Mouse (Mus musculus): ENCODE results near the gene 6430548M08Rik. TPM values are rescaled to one million over a fixed set of nuclear protein-coding genes. Genes with fewer than 3 reads are reported as not detected.
A peak's percentile ranks its signal among the peaks of the same experiment; 100 is the strongest.

6430548M08Rik gene
- total RNA-seq, 2 experiments from 2014 or later: 11.7 to 13.3 TPM

- intact Hi-C loops (cut with DNase I): no loop called here
- DNase-seq: no peak
Measured at GRCm38 (mm10) chr8:120133169-120133568, 19.2 kb downstream of the 6430548M08Rik start.

GRCm38 (mm10) chr8:120135687-120136086 is 21.7 kb downstream of the 6430548M08Rik start:
- DNase-seq: no peak
- intact Hi-C loops (cut with DNase I): no loop called here

- intact Hi-C loops (cut with DNase I): no loop called here
- peak; percentile 45 to 67 for DNase-seq
Measured at GRCm38 (mm10) chr8:120136618-120137017, 22.7 kb downstream of the 6430548M08Rik start.

- DNase-seq: no peak
- intact Hi-C loops (cut with DNase I): no loop called here
Measured at GRCm38 (mm10) chr8:120138958-120139357, 25.0 kb downstream of the 6430548M08Rik start.

GRCm38 (mm10) chr8:120140769-120141168 is 26.8 kb downstream of the 6430548M08Rik start:
- intact Hi-C loops (cut with DNase I): no loop called here

GRCm38 (mm10) chr8:120143911-120144651 is 30.1 kb downstream of the 6430548M08Rik start:
- DNase-seq: no peak
- intact Hi-C loops (cut with DNase I): no loop called here

More at GRCm38 (mm10) chr8:120140769-120141168, 26.8 kb downstream of the 6430548M08Rik start:
- no peak for DNase-seq

- intact Hi-C loops (cut with DNase I): no loop called here
- DNase-seq: no peak
Measured at GRCm38 (mm10) chr8:120144652-120145301, 30.8 kb downstream of the 6430548M08Rik start.

GRCm38 (mm10) chr8:120146051-120146450 is 32.1 kb downstream of the 6430548M08Rik start:
- intact Hi-C loops (cut with DNase I): no loop called here
- DNase-seq: no peak

GRCm38 (mm10) chr8:120150028-120150427 is 36.1 kb downstream of the 6430548M08Rik start:
- intact Hi-C loops (cut with DNase I): loop anchor here (10.0 kb wide), 1 partner anchor 205 kb away; no protein-coding TSS in a partner anchor
- DNase-seq: no peak

GRCm38 (mm10) chr8:120151151-120151550 is 37.2 kb downstream of the 6430548M08Rik start:
- intact Hi-C loops (cut with DNase I): loop anchor here (10.0 kb wide), 1 partner anchor 206 kb away; no protein-coding TSS in a partner anchor
- no peak for DNase-seq

GRCm38 (mm10) chr8:120152636-120153035 is 38.7 kb downstream of the 6430548M08Rik start:
- intact Hi-C loops (cut with DNase I): loop anchor here (10.0 kb wide), 1 partner anchor 208 kb away; no protein-coding TSS in a partner anchor
- no peak for DNase-seq

GRCm38 (mm10) chr8:120160366-120160765 is 46.4 kb downstream of the 6430548M08Rik start:
- intact Hi-C loops (cut with DNase I): no loop called here
- no peak for DNase-seq

GRCm38 (mm10) chr8:120161658-120162403 is 47.9 kb downstream of the 6430548M08Rik start:
- intact Hi-C loops (cut with DNase I): no loop called here
- DNase-seq: no peak

GRCm38 (mm10) chr8:120162404-120162752 is 48.4 kb downstream of the 6430548M08Rik start:
- DNase-seq: no peak
- intact Hi-C loops (cut with DNase I): no loop called here

GRCm38 (mm10) chr8:120163376-120163775 is 49.4 kb downstream of the 6430548M08Rik start:
- DNase-seq: no peak
- intact Hi-C loops (cut with DNase I): no loop called here

- DNase-seq: no peak
- intact Hi-C loops (cut with DNase I): no loop called here
Measured at GRCm38 (mm10) chr8:120164026-120164425, 50.1 kb downstream of the 6430548M08Rik start.

- intact Hi-C loops (cut with DNase I): no loop called here
- DNase-seq: no peak
Measured at GRCm38 (mm10) chr8:120167136-120167535, 53.2 kb downstream of the 6430548M08Rik start.

- intact Hi-C loops (cut with DNase I): no loop called here
Measured at GRCm38 (mm10) chr8:120167821-120168220, 53.9 kb downstream of the 6430548M08Rik start.

GRCm38 (mm10) chr8:120169119-120169518 is 55.2 kb downstream of the 6430548M08Rik start:
- intact Hi-C loops (cut with DNase I): no loop called here
- no peak for DNase-seq

More at GRCm38 (mm10) chr8:120167821-120168220, 53.9 kb downstream of the 6430548M08Rik start:
- DNase-seq: no peak

GRCm38 (mm10) chr8:120173195-120173594 is 59.2 kb downstream of the 6430548M08Rik start:
- DNase-seq: no peak
- intact Hi-C loops (cut with DNase I): loop anchor here (10.0 kb wide), 1 partner anchor 242 kb away; no protein-coding TSS in a partner anchor

- no peak for DNase-seq
- intact Hi-C loops (cut with DNase I): loop anchor here (5.0 to 10.0 kb wide), 3 partner anchors 38 to 423 kb away; no protein-coding TSS in a partner anchor
Measured at GRCm38 (mm10) chr8:120174606-120175005, 60.7 kb downstream of the 6430548M08Rik start.

Data from heart, postnatal 14 days (tissue).